Mouse (Mus musculus) cerebellum, adult 9-10 months (tissue): Measurements from ENCODE around the gene G430095P16Rik.

ENCODE experiments used
- DNase-seq: peaks from one replicate; pipeline ENCODE4 v3.0.0; 2022

The G430095P16Rik gene

GRCm38 (mm10) chr8:84743517-84744420 lies 21.0 kb downstream of the G430095P16Rik start:
- DNase-seq, result no peak

GRCm38 (mm10) chr8:84745032-84745925 lies 22.5 kb downstream of the G430095P16Rik start:
- no peak for DNase-seq

DNA sequence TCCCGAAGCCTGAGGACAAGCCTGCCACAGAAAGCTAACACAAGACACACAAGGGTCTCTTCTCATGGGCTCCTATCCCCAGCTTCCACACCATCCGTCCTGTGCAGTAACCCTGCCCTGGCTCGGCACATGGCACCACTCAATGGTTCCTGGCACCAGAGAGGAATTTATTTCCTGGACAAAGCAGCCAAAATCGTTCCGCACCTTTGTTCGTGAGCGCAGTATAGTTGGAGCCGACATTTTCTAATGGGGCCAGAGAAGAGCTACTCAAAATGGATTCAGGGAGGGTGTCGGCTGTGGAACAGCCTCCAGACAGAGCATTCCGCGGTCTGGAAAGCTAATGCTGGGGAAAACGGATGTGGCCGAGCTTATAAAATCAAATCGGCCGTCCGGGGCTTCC lies 26.7 kb downstream of the G430095P16Rik start:
- peak; percentile 61 for DNase-seq

DNA sequence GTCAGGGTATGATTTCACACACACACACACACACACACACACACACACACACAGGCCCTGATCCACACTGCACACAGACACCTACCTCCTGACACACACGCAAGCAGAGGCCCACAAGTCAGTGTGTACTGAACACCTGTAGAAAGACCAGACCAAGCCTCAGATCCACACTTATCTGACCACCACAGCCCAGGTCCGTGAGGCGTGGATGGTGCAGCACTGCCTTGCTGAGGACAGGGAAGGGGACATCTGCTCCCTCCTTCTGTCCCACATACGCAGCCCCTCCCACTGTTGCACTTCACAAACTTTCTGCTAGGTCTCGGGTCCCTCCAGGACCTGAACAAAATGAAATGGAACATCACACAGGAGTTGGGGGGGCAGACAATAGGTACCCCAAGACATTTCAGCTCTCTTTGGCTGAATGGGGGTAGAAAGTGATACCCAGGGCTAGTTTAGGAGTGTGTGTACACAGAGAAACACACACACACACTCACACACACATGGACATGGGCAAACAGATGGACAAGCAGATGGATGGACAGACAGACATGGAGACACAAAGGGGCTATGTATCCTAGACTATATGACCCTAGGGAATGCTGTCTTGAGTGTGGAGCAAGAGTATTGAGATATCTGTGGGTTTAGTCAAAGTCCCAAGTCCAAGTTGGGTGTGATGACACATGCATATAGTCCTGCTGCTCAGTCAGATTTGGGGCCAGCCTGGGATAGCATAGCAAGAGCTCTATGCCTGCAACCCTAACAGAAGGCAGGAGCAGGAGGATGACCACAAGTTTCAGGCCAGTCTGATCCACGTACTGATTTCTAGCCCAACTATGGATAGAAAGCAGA lies 30.2 kb downstream of the G430095P16Rik start:
- DNase-seq, result no peak

GRCm38 (mm10) chr8:84757501-84757900 lies 34.7 kb downstream of the G430095P16Rik start:
- peak; percentile 77 for DNase-seq

- peak; percentile 60 for DNase-seq
These were observed 35.5 kb downstream of the G430095P16Rik start for GRCm38 (mm10) chr8:84758308-84758707.

GRCm38 (mm10) chr8:84759126-84759525 lies 36.3 kb downstream of the G430095P16Rik start:
- DNase-seq, result peak; percentile 63

GRCm38 (mm10) chr8:84759718-84760117 lies 36.9 kb downstream of the G430095P16Rik start:
- no peak for DNase-seq

GRCm38 (mm10) chr8:84760405-84760805 lies 37.6 kb downstream of the G430095P16Rik start:
- peak; percentile 66 for DNase-seq

DNA sequence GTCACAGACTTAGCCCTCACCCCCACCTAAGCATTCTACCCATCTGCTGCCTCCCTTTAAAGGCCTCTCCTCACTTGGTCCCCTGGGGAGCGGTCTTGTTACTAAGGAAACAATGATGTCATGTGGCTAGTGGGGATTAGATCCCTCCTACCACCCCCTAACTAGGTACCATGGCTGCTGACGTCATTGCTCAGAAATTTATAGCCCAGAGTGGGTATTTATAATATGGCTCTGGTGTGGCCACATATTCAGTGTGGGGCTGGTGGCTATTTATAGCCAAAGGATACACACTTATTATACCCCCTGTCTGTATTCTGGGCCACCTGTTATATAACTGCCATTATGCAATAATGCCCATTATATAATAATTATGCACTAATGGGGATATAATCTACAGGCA lies 38.1 kb downstream of the G430095P16Rik start:
- no peak for DNase-seq

- DNase-seq, result no peak
These were observed 41.3 kb downstream of the G430095P16Rik start for GRCm38 (mm10) chr8:84764100-84764499.

DNA sequence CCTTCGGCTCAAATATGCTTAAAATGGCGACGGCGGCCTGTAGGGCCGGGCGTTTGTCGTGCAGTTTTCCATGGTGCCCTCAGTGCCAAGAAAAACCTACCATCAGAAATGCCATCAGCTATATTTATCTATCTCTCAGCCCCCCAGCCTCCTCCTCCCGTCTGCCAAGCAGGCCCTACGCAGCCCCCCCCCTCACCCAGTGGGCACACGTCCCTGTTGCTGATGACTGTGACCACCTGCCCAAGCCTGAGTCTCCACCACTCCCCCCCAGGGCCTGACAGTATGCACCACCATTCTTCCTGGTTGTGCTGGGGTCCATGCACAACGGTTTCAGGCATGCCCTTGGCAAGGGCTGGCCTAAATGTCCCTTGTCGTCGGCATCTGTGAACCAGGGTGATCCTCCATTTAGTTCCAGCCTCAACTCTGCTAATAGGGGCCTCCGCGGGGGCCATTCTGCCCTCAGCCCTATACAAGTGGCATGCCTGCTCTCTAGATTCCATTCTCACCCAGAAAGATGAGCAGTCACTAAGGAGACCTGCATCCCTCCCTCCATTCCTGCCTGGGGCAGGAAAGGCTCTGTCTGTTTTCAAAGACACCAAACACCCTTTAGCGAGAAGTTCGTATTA lies 42.2 kb downstream of the G430095P16Rik start:
- DNase-seq, result no peak

GRCm38 (mm10) chr8:84765629-84766028 lies 42.8 kb downstream of the G430095P16Rik start:
- DNase-seq, result no peak

- DNase-seq, result no peak
These were observed 43.6 kb downstream of the G430095P16Rik start for GRCm38 (mm10) chr8:84766422-84766821.

GRCm38 (mm10) chr8:84767221-84767620 lies 44.4 kb downstream of the G430095P16Rik start:
- DNase-seq, result peak; percentile 53

DNA sequence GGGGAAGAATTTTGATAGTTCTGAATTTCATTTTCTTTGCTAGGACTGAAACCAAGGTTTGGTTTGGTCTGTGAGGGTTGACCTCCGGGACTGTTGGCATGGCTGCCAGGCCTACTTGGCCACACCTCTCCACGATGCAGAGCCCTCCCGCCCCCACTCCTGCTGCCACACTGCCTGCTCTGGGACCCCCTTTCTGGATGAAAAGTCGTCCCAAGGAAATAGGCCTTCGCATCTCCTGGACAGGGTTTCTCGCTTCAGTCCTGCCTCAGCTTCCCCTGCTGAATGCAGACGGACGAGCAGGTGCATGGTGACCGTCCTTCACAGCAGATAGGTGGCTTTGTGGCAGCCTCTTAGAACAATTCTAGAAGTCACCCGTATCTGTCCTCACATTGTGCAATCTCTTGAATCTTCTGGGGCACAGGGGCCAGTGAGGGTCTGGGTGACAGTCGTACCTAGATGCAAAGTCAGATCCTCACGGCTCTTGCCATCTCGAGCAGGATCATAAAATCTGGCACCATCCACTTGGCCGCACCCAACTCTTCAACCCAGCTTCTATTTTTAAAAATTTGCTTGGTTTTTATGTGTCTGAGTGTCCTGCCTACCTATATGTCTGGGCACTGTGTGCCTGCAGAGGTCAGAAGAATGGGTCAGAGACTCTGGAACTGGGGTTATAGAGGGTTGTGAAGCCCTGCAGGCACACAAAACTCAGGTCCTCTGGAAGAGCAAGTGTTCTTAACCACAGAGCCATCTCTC lies 45.7 kb downstream of the G430095P16Rik start:
- DNase-seq, result no peak

GRCm38 (mm10) chr8:84769324-84769723 lies 46.5 kb downstream of the G430095P16Rik start:
- DNase-seq, result peak; percentile 87

- peak; percentile 62 for DNase-seq
These were observed 47.5 kb downstream of the G430095P16Rik start for GRCm38 (mm10) chr8:84770100-84770953.

GRCm38 (mm10) chr8:84771000-84771687 lies 48.3 kb downstream of the G430095P16Rik start:
- DNase-seq, result peak; percentile 70

- peak; percentile 87 for DNase-seq
These were observed 49.2 kb downstream of the G430095P16Rik start for GRCm38 (mm10) chr8:84771941-84772378.
